Mouse (Mus musculus): ENCODE measurements around the gene Agpat4.

DNA sequence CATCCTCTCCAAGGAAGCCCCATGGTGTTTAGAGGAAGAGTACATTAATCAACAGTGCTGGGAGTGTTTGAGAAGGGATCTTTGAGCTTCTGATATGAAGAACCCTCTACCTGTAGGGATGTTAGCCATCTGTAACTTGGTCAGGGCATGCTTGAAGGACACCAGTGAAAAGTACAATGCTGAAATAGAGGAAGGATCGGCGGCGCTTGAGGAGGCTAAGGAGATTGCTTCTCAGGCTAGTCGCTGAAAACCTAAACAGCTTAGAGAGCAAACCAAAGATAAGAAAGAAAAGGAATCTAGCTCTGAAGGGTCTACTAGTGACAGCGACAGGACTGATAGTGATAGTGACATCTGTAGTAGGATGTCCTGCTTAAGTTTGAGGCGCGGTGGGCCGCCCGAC is 132.1 kb downstream of the Agpat4 start:
- TF ChIP-seq CTCF (conservative IDR thresholded peaks at IDR 0.05; ENCODE audit: insufficient read depth, insufficient read length, low read depth, low read length) (no peak), POLR2A (IDR thresholded peaks at IDR 0.05; ENCODE audit: low read depth, low read length) (no peak)

Data from kidney, adult 2 months (tissue).